Mouse (Mus musculus) hindbrain, embryonic 13.5 days (tissue): ENCODE results near the gene Egln2. TPM values are rescaled to one million over a fixed set of nuclear protein-coding genes. Genes with fewer than 3 reads are reported as not detected.
A peak's percentile ranks its signal among the peaks of the same experiment; 100 is the strongest.

ENCODE experiments used
- ATAC-seq: fragments of 200-750 bp; cut with Nextera tagmentation; 2 replicates; pipeline ENCODE4 v1.8.0; 2017; ENCODE audit warnings: moderate TSS enrichment; ENCODE audit not compliant: low FRiP score
- H3K27ac ChIP-seq: fragments of 300-500 bp; sonication (generic); 2 replicates; pipeline ENCODE4 v1.5.1; 2015; ENCODE audit warnings: inconsistent platforms, mild to moderate bottlenecking, moderate library complexity
- H3K27me3 ChIP-seq: fragments of 300-500 bp; sonication (generic); 2 replicates; pipeline ENCODE4 v1.6.1; 2015; ENCODE audit warnings: mild to moderate bottlenecking, inconsistent platforms
- H3K36me3 ChIP-seq: fragments of 300-500 bp; sonication (generic); 2 replicates; pipeline ENCODE4 v1.6.1; 2015; ENCODE audit warnings: mild to moderate bottlenecking, inconsistent platforms
- H3K4me1 ChIP-seq: fragments of 300-500 bp; sonication (generic); replicated peaks from 2 replicates; pipeline ENCODE4 v1.6.1; 2015; ENCODE audit warnings: inconsistent platforms
- H3K4me2 ChIP-seq: fragments of 300-500 bp; sonication (generic); 2 replicates; pipeline ENCODE4 v1.6.1; 2015; ENCODE audit warnings: inconsistent platforms, mild to moderate bottlenecking, moderate library complexity
- H3K4me3 ChIP-seq: fragments of 300-500 bp; sonication (generic); 2 replicates; pipeline ENCODE4 v1.5.1; 2015; ENCODE audit warnings: mild to moderate bottlenecking, inconsistent platforms
- H3K9ac ChIP-seq: fragments of 300-500 bp; sonication (generic); 2 replicates; pipeline ENCODE4 v1.6.1; 2015; ENCODE audit warnings: mild to moderate bottlenecking, inconsistent platforms
- H3K9me3 ChIP-seq: fragments of 300-500 bp; sonication (generic); 2 replicates; pipeline ENCODE4 v1.6.1; 2016; ENCODE audit warnings: inconsistent platforms
- WGBS: fragments of 180-500 bp; shearing (Covaris S2); methylation state at CpG from one replicate; pipeline ENCODE4 v1.1.7; 2015; 5-methylcytosine and 5-hydroxymethylcytosine counted together
- polyA plus RNA-seq: library from polyadenylated mRNA; unstranded; fragments of >200 nt; fragmentation: Nextera tagmentation; extraction: Ambion mirVana; gene quantifications from 2 replicates; pipeline ENCODE4 v1.2.1, GENCODE M21; 2015

Gene Egln2
- 89.9 and 92.1 TPM in 2 replicates for polyA plus RNA-seq

DNA sequence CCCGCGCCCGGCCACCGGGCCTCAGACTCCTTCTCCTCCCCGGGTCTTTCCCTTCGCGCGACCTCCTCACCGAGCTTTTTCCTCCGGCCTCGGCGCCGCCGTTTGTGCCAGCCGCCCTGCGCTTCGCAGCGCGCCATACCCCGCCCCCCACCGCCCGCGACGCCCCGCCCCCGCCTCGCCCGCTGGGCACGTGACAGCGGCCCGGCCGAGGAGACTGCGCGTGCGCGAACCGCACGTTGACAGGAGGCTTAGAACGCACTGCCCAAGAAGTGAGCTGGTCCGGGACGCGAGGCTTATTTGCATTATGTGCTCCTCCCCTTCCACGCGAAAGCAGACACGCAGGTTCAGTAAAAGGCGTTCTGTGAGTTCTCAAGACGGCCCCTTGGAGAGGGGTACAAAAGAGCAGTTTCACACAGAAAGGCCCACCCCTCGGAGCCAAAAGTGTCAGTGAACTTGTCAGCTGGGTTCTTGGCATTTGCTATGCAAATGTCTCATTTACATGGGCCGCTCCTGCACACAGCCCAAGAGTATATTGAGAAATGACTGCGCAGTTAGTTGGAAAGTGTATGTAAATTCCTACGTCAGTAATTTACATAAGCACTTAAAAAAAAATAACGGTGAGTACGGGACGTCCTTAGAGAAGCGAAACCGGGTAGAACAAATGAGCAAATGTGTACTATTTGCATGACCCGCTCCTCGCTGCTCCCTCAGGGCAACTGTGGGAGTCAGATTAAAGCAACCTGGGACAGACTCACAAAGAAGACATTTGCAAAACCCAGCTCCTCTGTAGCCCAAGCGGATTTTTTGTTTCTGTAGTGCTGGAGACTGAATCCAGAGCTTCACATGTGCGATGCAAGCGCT lies at the start of gene Egln2:
TSS of gene Egln2 (minus strand) at position 189 of the 861 bp plus-strand sequence.
- Histone ChIP-seq H3K27ac (peak within 1 kb of the TSS; percentile 99), H3K4me1 (peaks cover 50% of the 10 kb centered on the region), H3K9me3 (no peaks in the 10 kb centered on the region), H3K27me3 (no peaks in the 10 kb centered on the region), H3K4me3 (peak within 1 kb of the TSS; percentile 74), H3K4me2 (peak within 1 kb of the TSS; percentile 89), H3K9ac (peak within 1 kb of the TSS; percentile 90), H3K36me3 (peaks cover 50% of the 10 kb centered on the region)
- ATAC-seq: peak; percentile 79
- WGBS: 1% methylated on average over 61 of the region's 61 CpGs

DNA sequence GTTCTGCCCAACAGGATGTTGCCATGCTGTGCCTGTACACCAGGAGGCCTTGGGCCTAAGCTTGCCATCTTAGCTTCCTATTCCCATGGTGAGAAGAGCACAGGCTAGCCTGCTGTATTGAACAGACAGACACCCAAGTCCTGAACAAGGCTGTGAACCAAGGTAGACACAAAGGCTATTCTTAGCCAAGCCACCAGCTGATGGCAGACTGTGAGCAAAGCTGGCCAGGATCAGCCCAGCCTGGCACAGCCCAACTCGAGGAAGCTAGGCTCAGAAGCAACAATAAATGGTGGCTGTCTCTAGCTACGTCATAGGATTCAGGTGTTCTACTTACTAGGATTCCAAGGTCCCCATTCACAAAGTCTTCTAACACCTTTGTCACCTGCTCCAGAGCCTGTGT lies 46.0 kb upstream of the Egln2 start:
- ATAC-seq: no peak
- H3K27me3 ChIP-seq: no peaks in the 10 kb centered on the region

DNA sequence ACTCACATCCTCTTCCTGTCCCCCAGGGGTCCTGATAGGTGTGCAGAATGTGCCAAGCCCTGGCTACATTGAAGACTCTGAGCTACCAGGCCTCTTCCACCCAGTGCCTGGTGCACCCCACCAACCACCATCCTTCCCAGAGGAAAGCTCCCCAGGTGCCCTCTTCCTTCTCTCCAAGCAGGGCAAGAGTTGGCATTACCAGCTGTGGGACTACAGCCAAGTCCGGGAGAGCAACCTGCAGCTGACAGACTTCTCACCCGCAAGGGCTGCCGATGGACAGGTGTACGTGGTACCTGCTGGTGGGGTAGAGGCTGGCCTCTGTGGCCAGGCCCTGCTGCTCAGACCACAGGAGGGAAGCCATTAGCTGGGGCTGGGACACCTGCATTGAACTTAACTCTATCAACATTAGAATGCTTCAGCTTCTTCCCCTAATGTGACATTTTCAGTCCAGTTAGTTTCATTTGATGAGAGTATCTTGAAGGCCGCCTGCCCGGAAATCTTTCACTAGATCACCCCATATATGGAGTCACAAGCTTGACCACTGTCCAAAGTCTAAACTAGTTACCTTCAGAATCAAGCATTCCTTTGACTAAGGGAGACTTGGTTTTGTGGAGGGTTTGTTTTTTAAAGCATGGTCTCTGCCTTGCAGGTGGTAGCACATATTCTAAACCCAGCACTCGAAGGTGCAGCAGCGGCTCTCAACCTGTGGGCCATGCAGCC lies 37.3 kb upstream of the Egln2 start:
- ATAC-seq: no peak

More for the DNA sequence above, 46.0 kb upstream of the Egln2 start:
- WGBS: 98% methylated on average over 2 of the region's 2 CpGs
- Histone ChIP-seq H3K4me1 (no peaks in the 10 kb centered on the region), H3K4me2 (no peak overlapping the region), H3K9ac (no peak overlapping the region), H3K4me3 (no peak overlapping the region), H3K9me3 (no peaks in the 10 kb centered on the region), H3K27ac (no peak overlapping the region), H3K36me3 (peaks cover 96% of the 10 kb centered on the region)

DNA sequence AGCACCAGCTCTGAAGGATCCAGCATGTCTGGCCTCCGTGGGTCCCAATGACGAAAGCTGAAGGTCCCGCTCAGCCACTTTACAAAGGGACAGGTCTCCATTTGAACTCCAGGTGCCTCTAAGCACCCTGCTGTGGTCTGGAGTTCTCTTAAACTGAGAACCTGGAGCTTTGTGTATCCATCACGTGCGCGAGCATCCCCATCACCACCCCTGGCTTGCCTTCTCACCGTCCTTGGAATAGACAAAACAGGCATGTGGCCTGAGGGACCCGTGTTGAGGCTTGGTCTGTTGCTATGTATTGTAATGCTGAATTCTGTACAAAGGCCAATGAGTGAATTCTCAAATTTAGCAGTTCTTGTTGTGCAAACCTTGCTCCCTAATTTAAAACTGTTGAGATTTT lies 32.2 kb upstream of the Egln2 start:
- 96% methylated on average over 8 of the region's 8 CpGs for WGBS
- Histone ChIP-seq H3K27me3 (no peaks in the 10 kb centered on the region), H3K4me3 (no peak overlapping the region), H3K9ac (no peak overlapping the region), H3K27ac (no peak overlapping the region), H3K4me2 (no peak overlapping the region), H3K4me1 (peaks cover 19% of the 10 kb centered on the region), H3K9me3 (no peaks in the 10 kb centered on the region), H3K36me3 (peaks cover 31% of the 10 kb centered on the region)
- no peak for ATAC-seq

More for the DNA sequence above, 37.3 kb upstream of the Egln2 start:
- no peak overlapping the region for H3K4me2 ChIP-seq
- no peaks in the 10 kb centered on the region for H3K27me3 ChIP-seq
- H3K36me3 ChIP-seq: peaks cover 71% of the 10 kb centered on the region
- H3K9me3 ChIP-seq: no peaks in the 10 kb centered on the region
- H3K9ac ChIP-seq: no peak overlapping the region
- H3K4me3 ChIP-seq: no peak overlapping the region
- no peaks in the 10 kb centered on the region for H3K4me1 ChIP-seq
- 96% methylated on average over 8 of the region's 8 CpGs for WGBS
- no peak overlapping the region for H3K27ac ChIP-seq

DNA sequence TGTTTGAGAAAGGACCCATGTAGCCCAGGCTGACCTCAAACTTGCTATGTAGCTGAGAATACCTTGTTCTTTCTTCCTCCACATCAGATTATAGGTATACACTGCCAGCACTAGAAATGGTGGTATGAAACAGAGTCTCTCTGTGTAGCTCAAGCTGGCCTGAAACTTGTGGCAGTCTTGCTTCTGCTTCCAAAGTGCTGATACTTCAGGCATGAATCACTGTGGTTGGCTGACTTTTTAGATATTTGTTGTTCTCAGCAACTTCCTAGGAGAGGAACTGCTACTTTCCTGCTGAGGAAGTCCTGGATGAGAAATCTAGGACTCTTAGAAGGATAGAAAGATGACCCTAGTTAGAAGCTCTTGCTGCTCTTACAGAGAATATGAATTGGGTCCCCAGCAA lies 31.8 kb upstream of the Egln2 start:
- H3K36me3 ChIP-seq: peaks cover 31% of the 10 kb centered on the region
- peaks cover 23% of the 10 kb centered on the region for H3K4me1 ChIP-seq
- no peak for ATAC-seq
- H3K4me3 ChIP-seq: no peak overlapping the region
- H3K27me3 ChIP-seq: no peaks in the 10 kb centered on the region
- H3K9ac ChIP-seq: no peak overlapping the region
- no peaks in the 10 kb centered on the region for H3K9me3 ChIP-seq
- no peak overlapping the region for H3K4me2 ChIP-seq
- H3K27ac ChIP-seq: no peak overlapping the region

DNA sequence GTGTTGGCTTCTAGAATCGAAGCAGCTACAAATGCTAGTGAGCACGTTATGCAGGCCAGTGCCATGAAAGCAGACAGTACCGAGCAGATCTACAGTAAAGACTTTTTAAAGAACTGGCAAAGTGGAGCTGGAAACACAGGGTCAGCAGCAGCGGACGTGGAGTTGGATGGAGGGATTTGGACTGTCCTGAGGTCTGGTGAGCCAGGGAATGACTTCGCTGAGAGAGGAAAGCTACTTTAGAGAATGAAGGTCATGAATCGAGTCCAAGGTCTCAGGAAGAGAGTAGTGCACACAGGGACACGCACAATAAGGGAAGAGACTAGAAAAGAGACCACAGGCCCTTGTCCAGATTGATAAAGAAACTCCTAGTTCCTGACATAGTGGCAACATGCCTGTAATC lies 31.0 kb upstream of the Egln2 start:
- Histone ChIP-seq H3K9me3 (no peaks in the 10 kb centered on the region), H3K9ac (no peak overlapping the region), H3K27ac (no peak overlapping the region), H3K4me2 (no peak overlapping the region), H3K27me3 (no peaks in the 10 kb centered on the region), H3K36me3 (peaks cover 31% of the 10 kb centered on the region), H3K4me1 (peaks cover 30% of the 10 kb centered on the region), H3K4me3 (no peak overlapping the region)
- ATAC-seq: no peak
- 92% methylated on average over 8 of the region's 8 CpGs for WGBS

DNA sequence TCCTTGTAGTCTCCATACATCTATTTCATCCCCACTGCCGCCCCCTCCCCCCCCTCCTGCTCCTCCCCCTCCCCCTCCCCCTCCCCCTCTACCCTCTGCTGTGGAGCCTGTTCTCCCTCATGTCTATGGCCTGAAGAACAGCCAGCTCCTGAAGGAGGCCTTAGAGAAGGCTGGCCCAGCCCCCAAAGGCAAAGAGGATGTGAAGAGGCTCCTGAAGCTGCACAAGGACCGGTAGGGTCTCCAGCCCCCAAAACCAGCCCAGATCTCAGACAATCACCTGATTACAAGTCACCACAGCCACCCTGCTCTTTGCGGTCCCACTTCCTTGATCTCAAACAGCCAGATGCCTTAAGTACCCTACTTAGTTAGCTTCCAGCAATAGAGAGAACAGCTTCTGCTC lies 30.5 kb upstream of the Egln2 start:
- no peak overlapping the region for H3K27ac ChIP-seq
- H3K9ac ChIP-seq: no peak overlapping the region
- no peak overlapping the region for H3K4me3 ChIP-seq
- H3K27me3 ChIP-seq: no peaks in the 10 kb centered on the region
- peaks cover 33% of the 10 kb centered on the region for H3K4me1 ChIP-seq
- whole genome bisulfite sequencing: 81% methylated on average over 3 of the region's 3 CpGs
- ATAC-seq: no peak
- peak overlapping the region; percentile 95; the same call in 1 of the 2 replicates for H3K4me2 ChIP-seq
- peaks cover 31% of the 10 kb centered on the region for H3K36me3 ChIP-seq
- H3K9me3 ChIP-seq: no peaks in the 10 kb centered on the region

DNA sequence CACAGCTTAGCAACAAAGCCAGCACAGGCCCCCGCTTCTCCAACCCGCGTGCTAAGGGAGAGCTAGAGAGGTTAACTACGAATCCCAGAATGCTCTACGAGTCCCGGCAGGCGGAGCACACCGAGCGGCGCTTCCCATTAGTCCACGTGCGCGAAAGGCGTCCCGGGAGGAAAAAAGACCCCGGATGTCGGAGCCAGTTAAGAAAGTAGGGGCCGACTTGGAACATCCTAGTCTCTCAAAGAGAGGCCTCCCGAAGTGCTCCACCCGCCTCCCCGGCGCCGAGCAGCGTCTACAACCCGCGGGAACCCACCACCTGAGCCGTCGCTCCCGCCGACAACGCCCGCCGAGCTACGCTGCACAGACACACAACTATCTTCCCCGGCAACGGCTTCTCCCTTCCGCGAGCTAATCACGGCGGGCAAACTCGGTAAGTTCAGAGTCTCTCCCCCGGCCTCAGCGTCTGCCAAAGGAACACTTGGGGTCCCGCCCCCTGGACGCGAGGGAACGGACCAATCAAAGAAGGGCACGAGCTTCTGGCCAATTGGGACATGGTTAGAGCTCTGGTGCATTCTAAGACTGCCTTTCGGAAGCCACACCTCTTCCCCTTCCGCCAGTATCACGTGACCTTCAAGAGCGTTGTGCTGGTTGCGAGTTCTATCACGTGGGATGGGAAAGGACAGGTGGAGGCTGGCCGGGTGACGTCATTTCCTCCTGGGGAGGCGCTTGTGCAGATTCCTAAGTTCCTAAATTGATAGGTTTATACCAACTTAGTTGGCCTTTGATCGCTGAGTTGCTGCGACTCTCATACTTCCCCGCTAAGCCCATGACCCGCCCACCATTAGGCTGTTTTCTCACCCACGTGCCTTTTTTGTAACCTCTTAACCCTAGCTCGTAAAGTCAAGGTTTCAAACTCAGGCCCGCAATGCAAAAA lies 29.3 kb upstream of the Egln2 start, which contains the start of the genes BC024978 and Snrpa:
TSS of gene BC024978 (plus strand) at position 101 of the 931 bp plus-strand sequence.
TSS of gene Snrpa (minus strand) at position 591 of the 931 bp plus-strand sequence.
- peak within 1 kb of the TSS; percentile 87 for H3K9ac ChIP-seq

DNA sequence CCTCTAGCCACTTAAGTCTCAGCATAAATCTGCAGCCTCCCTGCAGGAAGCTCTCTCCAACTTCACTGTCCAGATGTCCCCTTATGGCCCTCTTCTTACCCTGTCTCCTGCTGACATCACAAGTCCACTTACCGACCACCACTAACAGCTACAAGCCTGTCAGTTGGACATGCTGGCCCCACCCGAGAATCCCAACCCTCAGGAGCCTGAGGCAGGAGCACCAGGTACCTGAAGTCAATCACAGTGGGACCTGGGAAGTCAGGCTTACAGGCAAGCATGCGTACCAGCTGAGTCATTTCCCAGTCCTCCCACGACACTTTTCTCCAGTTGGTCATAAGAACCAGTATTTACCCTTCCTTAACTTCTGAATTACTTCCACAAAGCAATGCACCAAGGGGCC lies 27.1 kb upstream of the Egln2 start:
- H3K4me2 ChIP-seq: peak overlapping the region; percentile 95
- H3K36me3 ChIP-seq: peaks cover 53% of the 10 kb centered on the region
- no peak for ATAC-seq
- no peak overlapping the region for H3K27ac ChIP-seq
- no peaks in the 10 kb centered on the region for H3K9me3 ChIP-seq
- 0 out of 2 replicates have a peak overlapping the region, but pooled peaks have one; percentile 4 for H3K4me3 ChIP-seq
- no peaks in the 10 kb centered on the region for H3K27me3 ChIP-seq
- 86% methylated on average over 4 of the region's 4 CpGs for WGBS
- H3K4me1 ChIP-seq: peaks cover 33% of the 10 kb centered on the region
- H3K9ac ChIP-seq: peak overlapping the region; percentile 35; the same call in 1 of the 2 replicates

More for the DNA sequence above, 29.3 kb upstream of the Egln2 start, which contains the start of the genes BC024978 and Snrpa:
- Histone ChIP-seq H3K27me3 (no peaks in the 10 kb centered on the region), H3K36me3 (peaks cover 38% of the 10 kb centered on the region), H3K4me3 (peak within 1 kb of the TSS; percentile 78), H3K9me3 (no peaks in the 10 kb centered on the region), H3K4me1 (peaks cover 33% of the 10 kb centered on the region), H3K4me2 (peak within 1 kb of the TSS; percentile 95), H3K27ac (peak within 1 kb of the TSS; percentile 98)
- ATAC-seq: peak; percentile 99
- under 1% methylated on average over 63 of the region's 64 CpGs for WGBS

DNA sequence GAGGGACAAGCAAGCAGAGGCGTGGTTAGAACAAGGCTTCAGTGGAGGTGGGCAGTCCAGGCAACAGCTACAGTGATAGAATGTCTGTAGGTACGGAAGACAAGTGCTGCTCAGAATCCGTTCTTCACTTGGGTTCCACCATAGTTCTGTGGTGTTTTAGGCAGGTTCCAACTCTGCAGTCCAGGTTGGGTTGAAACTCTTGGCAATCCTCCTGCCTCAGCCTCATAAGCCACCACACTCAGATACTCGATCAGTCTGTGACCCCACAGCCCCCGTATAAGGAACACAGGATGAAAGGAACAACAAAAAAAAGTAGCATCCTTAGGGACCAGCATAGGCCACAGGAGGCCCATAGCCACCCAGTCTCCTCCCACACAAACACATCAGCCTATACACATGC lies 25.8 kb upstream of the Egln2 start:
- Histone ChIP-seq H3K4me3 (no peak overlapping the region), H3K9ac (no peak overlapping the region), H3K9me3 (no peaks in the 10 kb centered on the region), H3K27me3 (no peaks in the 10 kb centered on the region), H3K4me1 (peaks cover 33% of the 10 kb centered on the region), H3K4me2 (no peak overlapping the region), H3K36me3 (peaks cover 64% of the 10 kb centered on the region), H3K27ac (no peak overlapping the region)
- WGBS: 96% methylated on average over 5 of the region's 5 CpGs
- ATAC-seq: no peak

DNA sequence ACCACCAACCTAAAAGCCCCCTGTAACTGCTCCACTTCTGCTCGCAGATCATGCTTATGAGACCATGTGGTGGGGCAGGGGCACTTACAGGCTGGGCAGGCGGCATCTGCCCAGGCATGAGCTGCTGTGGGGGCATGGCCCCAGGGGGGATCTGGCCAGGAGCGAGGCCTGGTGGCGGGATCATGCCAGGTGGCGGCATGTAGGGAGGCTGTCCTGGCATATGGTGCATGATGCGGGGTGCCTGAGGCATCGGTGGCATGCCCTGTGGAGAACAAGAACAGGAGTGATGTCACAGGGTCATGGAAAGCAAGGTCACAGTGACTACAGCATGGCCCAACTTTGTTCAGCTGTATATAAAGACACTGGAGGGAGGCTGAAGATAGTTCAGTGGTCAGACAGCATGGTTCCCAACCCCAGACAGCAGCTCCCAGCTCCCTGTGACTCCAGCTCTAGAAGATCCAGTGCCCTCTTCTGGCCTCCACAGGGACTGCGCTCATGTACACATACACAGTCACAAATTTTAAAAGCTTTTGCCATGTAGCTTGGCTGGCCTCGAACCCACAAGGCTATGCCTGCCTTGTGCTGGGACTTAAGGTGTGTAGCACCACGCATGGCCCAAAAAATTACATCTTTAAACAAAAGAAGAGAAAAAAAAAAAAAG lies 22.8 kb upstream of the Egln2 start:
- no peaks in the 10 kb centered on the region for H3K9me3 ChIP-seq
- H3K9ac ChIP-seq: no peak overlapping the region
- H3K27ac ChIP-seq: no peak overlapping the region
- no peaks in the 10 kb centered on the region for H3K27me3 ChIP-seq
- H3K36me3 ChIP-seq: peaks cover 94% of the 10 kb centered on the region
- no peak overlapping the region for H3K4me2 ChIP-seq
- H3K4me1 ChIP-seq: peaks cover 20% of the 10 kb centered on the region
- 98% methylated on average over 10 of the region's 10 CpGs for WGBS
- H3K4me3 ChIP-seq: no peak overlapping the region
- ATAC-seq: no peak
